ENCODE assay signal across 11 mouse cellular contexts in genomic region chr11:103406551-103406950, GRCm38 (mm10). TPM values are rescaled to one million over a fixed set of nuclear protein-coding genes. Genes with fewer than 3 reads are reported as not detected.
DNase-seq lines count a peak whose midpoint lies in the region; ATAC-seq and TF ChIP-seq lines count a peak whose summit lies in the region.
"Had no signal": no experiment of that assay in that cellular context is flagged by ENCODE, and none has a peak within 500 bp of the region (broad histone marks: within the 10 kb centered on the region; RNA-seq: fewer than 3 reads in every experiment).

No protein-coding gene starts in this region.

- H3K27me3 ChIP-seq in E14TG2a.4 (ENCODE audit: insufficient read depth, low read length) = no peaks in the 10 kb centered on the region
- no peaks in the 10 kb centered on the region for H3K27me3 ChIP-seq in lung, embryonic 16.5 days (ENCODE audit: control insufficient read depth, insufficient read depth, low read depth, low read length)
- no peaks in the 10 kb centered on the region for H3K27me3 ChIP-seq in forebrain, embryonic 15.5 days
- H3K27me3 ChIP-seq: forebrain, embryonic 13.5 days; hindbrain, embryonic 13.5 days had no signal

- H3K9me3 ChIP-seq in E14TG2a.4 (ENCODE audit: low read length) = no peaks in the 10 kb centered on the region
- no peaks in the 10 kb centered on the region for H3K9me3 ChIP-seq in lung, embryonic 16.5 days (ENCODE audit: control insufficient read depth, low read length)
- H3K9me3 ChIP-seq in forebrain, embryonic 15.5 days = no peaks in the 10 kb centered on the region
- H3K9me3 ChIP-seq: forebrain, embryonic 13.5 days; hindbrain, embryonic 13.5 days had no signal

- TF ChIP-seq CTCF in E14TG2a.4 (conservative IDR thresholded peaks at IDR 0.05; ENCODE audit: low read length) = no peak

- WGBS in lung, embryonic 16.5 days = 52% methylated on average over 7 of the region's 7 CpGs
- WGBS in forebrain, embryonic 15.5 days = 75% methylated on average over 7 of the region's 7 CpGs

- H3K4me1 ChIP-seq in E14TG2a.4 (replicated peaks; ENCODE audit: low read depth, low read length) = peaks cover 92% of the 10 kb centered on the region
- H3K4me1 ChIP-seq in brown adipose tissue, adult 24 weeks (ENCODE audit: control insufficient read depth, insufficient read depth, insufficient read length, low read length) = peaks cover 20% of the 10 kb centered on the region
- H3K4me1 ChIP-seq in lung, embryonic 16.5 days (replicated peaks; ENCODE audit: control insufficient read depth, insufficient read depth, low read length) = peaks cover 5% of the 10 kb centered on the region
- H3K4me1 ChIP-seq in forebrain, embryonic 15.5 days = peaks cover 16% of the 10 kb centered on the region

- no peak overlapping the region for H3K9ac ChIP-seq in lung, embryonic 16.5 days (ENCODE audit: low read length)
- H3K9ac ChIP-seq in forebrain, embryonic 15.5 days (replicated peaks) = no peak overlapping the region
- H3K9ac ChIP-seq: forebrain, embryonic 13.5 days; hindbrain, embryonic 13.5 days had no signal

- H3K27ac ChIP-seq in brown adipose tissue, adult 24 weeks (replicated peaks; ENCODE audit: low read depth, low read length) = peak overlapping the region; percentile 50; the same call in 1 of the 2 replicates
- peak overlapping the region; percentile 52 for H3K27ac ChIP-seq in lung, embryonic 16.5 days (ENCODE audit: low read length)
- H3K27ac ChIP-seq in forebrain, embryonic 15.5 days (replicated peaks) = no peak overlapping the region
- H3K27ac ChIP-seq: forebrain, embryonic 13.5 days; hindbrain, embryonic 13.5 days had no signal

- H3K4me3 ChIP-seq in E14TG2a.4 (replicated peaks; ENCODE audit: low read length) = peak overlapping the region; percentile 59
- H3K4me3 ChIP-seq in brown adipose tissue, adult 24 weeks (ENCODE audit: insufficient read depth, low read depth, low read length) = no peak overlapping the region
- no peak overlapping the region for H3K4me3 ChIP-seq in lung, embryonic 16.5 days (ENCODE audit: low read length)
- H3K4me3 ChIP-seq in forebrain, embryonic 15.5 days = no peak overlapping the region
- H3K4me3 ChIP-seq: forebrain, embryonic 13.5 days; hindbrain, embryonic 13.5 days had no signal

- peak; percentile 72; the same call in 1 of the 2 replicates for ATAC-seq in lung, embryonic 16.5 days (ENCODE audit: low read depth)
- ATAC-seq in forebrain, embryonic 15.5 days (replicated peaks) = no peak
- ATAC-seq: CD4-positive, CD25-positive, alpha-beta regulatory T cell, adult 4 months; forebrain, embryonic 13.5 days had no signal

- H3K4me2 ChIP-seq in lung, embryonic 16.5 days (ENCODE audit: low read depth, low read length) = no peak overlapping the region
- no peak overlapping the region for H3K4me2 ChIP-seq in forebrain, embryonic 15.5 days (replicated peaks)
- H3K4me2 ChIP-seq: forebrain, embryonic 13.5 days; hindbrain, embryonic 13.5 days had no signal

- peaks cover 64% of the 10 kb centered on the region for H3K36me3 ChIP-seq in E14TG2a.4 (ENCODE audit: insufficient read depth, low read length)
- H3K36me3 ChIP-seq in lung, embryonic 16.5 days (ENCODE audit: control insufficient read depth, insufficient read depth, low read length) = no peaks in the 10 kb centered on the region
- H3K36me3 ChIP-seq in forebrain, embryonic 15.5 days = peaks cover 7% of the 10 kb centered on the region; the same call in 1 of the 2 replicates

- peak; percentile 26 for DNase-seq in gastrocnemius, postnatal 10 days
- no peak for DNase-seq in gastrocnemius, postnatal 4 days (ENCODE audit: low spot score in 2 of 2)
- no peak for DNase-seq in retina, postnatal 1 day
- no peak for DNase-seq in T-cell, adult 2 months (ENCODE audit: low spot score)

RNA-seq across cellular contexts. Expression of gene Plekhm1, which starts 5.9 kb away (rescaled TPM):
- total RNA-seq in gastrocnemius, postnatal 10 days (2021) = 10 to 100 TPM in 1 of 2 experiments, 1 to 10 TPM in 1; 8.2 to 10.3 TPM
- total RNA-seq in gastrocnemius, postnatal 4 days (2021) = 10 to 100 TPM; 12.0 to 12.8 TPM
- 13.4 and 14.6 TPM in 2 replicates for polyA plus RNA-seq in brown adipose tissue, adult 24 weeks (2012; ENCODE audit: insufficient read depth, insufficient read length, missing spikeins)
- polyA plus RNA-seq in lung, embryonic 16.5 days (2015; fragmentation: Nextera tagmentation; extraction: Ambion mirVana) = 9.8 and 10.2 TPM in 2 replicates
- polyA plus RNA-seq in forebrain, embryonic 15.5 days (2015; fragmentation: Nextera tagmentation; extraction: Ambion mirVana) = 8.8 and 8.9 TPM in 2 replicates

RNA-seq across cellular contexts. Expression of gene Arhgap27, which starts 43.1 kb away (rescaled TPM):
- total RNA-seq in gastrocnemius, postnatal 10 days (2021) = 10 to 100 TPM in 1 of 2 experiments, 1 to 10 TPM in 1; 9.7 to 12.6 TPM
- total RNA-seq in gastrocnemius, postnatal 4 days (2021) = 10 to 100 TPM; 11.7 to 12.2 TPM
- 3.8 and 6.9 TPM in 2 replicates for polyA plus RNA-seq in brown adipose tissue, adult 24 weeks (2012; ENCODE audit: insufficient read depth, insufficient read length, missing spikeins)
- 14.1 and 15.7 TPM in 2 replicates for polyA plus RNA-seq in lung, embryonic 16.5 days (2015; fragmentation: Nextera tagmentation; extraction: Ambion mirVana)
- polyA plus RNA-seq in forebrain, embryonic 15.5 days (2015; fragmentation: Nextera tagmentation; extraction: Ambion mirVana) = 2.5 and 3.0 TPM in 2 replicates
